Mouse (Mus musculus): ENCODE measurements around the gene Gm21760. TPM values are rescaled to one million over a fixed set of nuclear protein-coding genes. Genes with fewer than 3 reads are reported as not detected.

The Gm21760 gene
- not detected in 2 replicates for polyA plus RNA-seq (2012; rRNA removed)

DNA sequence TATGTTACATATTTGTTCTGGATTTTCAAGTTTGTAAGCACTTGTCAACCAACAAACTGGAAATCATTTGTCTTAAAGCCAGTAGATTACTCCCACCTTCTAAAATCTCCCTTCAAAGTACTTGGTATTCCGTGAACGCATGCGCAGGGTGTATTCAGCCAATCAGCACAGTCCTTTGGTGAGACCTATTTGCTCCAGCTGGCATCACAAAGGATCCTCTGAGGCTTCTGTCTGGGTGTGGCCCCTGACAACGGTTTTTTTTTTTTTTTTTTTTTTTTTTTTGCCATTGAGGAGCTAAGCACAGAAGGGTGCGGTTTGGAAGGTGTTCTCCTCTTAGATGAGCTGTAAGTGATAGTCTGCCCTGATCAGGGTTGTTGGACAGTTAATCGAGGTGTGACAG lies at the start of gene Gm21760:
Gm21760 (plus strand) TSS at position 301 of the 400 bp plus-strand sequence.

Data from liver, embryonic 18 days (tissue).